Mouse (Mus musculus) forebrain, embryonic 14.5 days (tissue): ENCODE measurements around the gene U2af1l4. TPM values are rescaled to one million over a fixed set of nuclear protein-coding genes. Genes with fewer than 3 reads are reported as not detected.

Experiments used
- ATAC-seq: fragments of 200-750 bp; cut with Nextera tagmentation; 2 replicates; pipeline ENCODE4 v1.8.0; 2017; ENCODE audit warnings: mild to moderate bottlenecking, moderate library complexity
- DNase-seq: peaks from one replicate; pipeline ENCODE4 v3.0.0-alpha.2; 2015; ENCODE audit warnings: low spot score
- H3K27ac ChIP-seq: fragments of 300-500 bp; sonication (generic); 2 replicates; pipeline ENCODE4 v1.5.1; 2014; ENCODE audit warnings: low read depth, mild to moderate bottlenecking, control low read depth, low read length, moderate library complexity
- H3K27me3 ChIP-seq: fragments of 300-500 bp; sonication (generic); replicated peaks from 2 replicates; pipeline ENCODE4 v1.6.1; 2014; ENCODE audit warnings: low read length, control low read depth, mixed read lengths; ENCODE audit not compliant: control insufficient read depth, insufficient read depth
- H3K36me3 ChIP-seq: fragments of 300-500 bp; sonication (generic); 2 replicates; pipeline ENCODE4 v1.6.1; 2014; ENCODE audit warnings: low read length, control low read depth; ENCODE audit not compliant: control insufficient read depth, insufficient read depth
- H3K4me1 ChIP-seq: fragments of 300-500 bp; sonication (generic); 2 replicates; pipeline ENCODE4 v1.6.1; 2014; ENCODE audit warnings: antibody characterized with exemption, low read length, control low read depth; ENCODE audit not compliant: control insufficient read depth, insufficient read depth
- H3K4me2 ChIP-seq: fragments of 300-500 bp; sonication (generic); 2 replicates; pipeline ENCODE4 v1.6.1; 2014; ENCODE audit warnings: mild to moderate bottlenecking, control low read depth, low read length
- H3K4me3 ChIP-seq: fragments of 300-500 bp; sonication (generic); 2 replicates; pipeline ENCODE4 v1.5.1; 2014; ENCODE audit warnings: low read depth, low read length, control low read depth
- H3K9ac ChIP-seq: fragments of 300-500 bp; sonication (generic); 2 replicates; pipeline ENCODE4 v1.6.1; 2014; ENCODE audit warnings: mild to moderate bottlenecking, low read length, control low read depth, moderate library complexity
- H3K9me3 ChIP-seq: fragments of 300-500 bp; sonication (generic); replicated peaks from 2 replicates; pipeline ENCODE4 v1.6.1; 2016; ENCODE audit warnings: low read length, control low read depth, mixed read lengths; ENCODE audit not compliant: control insufficient read depth
- WGBS: fragments of 180-500 bp; shearing (Covaris S2); extraction: QIAGEN DNeasy Blood & Tissue Kit; methylation state at CpG from one replicate; pipeline ENCODE4 v1.1.7; 2014; 5-methylcytosine and 5-hydroxymethylcytosine counted together
- polyA plus RNA-seq: library from polyadenylated mRNA; unstranded; fragments of >200 nt; fragmentation: Nextera tagmentation; extraction: Ambion mirVana; gene quantifications from 2 replicates; pipeline ENCODE4 v1.2.1, GENCODE M21; 2014

Gene U2af1l4
- polyA plus RNA-seq, 1 experiment from 2014 or later = 135 TPM

GRCm38 (mm10) chr7:30549880-30550279 is 13.2 kb upstream of the U2af1l4 start:
- no peak overlapping the region for H3K4me3 ChIP-seq
- WGBS = 84% methylated on average over 2 of the region's 2 CpGs
- no peak overlapping the region for H3K9ac ChIP-seq
- H3K27ac ChIP-seq = no peak overlapping the region
- H3K9me3 ChIP-seq = no peaks in the 10 kb centered on the region
- no peak for ATAC-seq
- no peak for DNase-seq
- H3K36me3 ChIP-seq = peaks cover 30% of the 10 kb centered on the region
- H3K27me3 ChIP-seq = no peaks in the 10 kb centered on the region
- no peak overlapping the region for H3K4me2 ChIP-seq
- H3K4me1 ChIP-seq = peaks cover 10% of the 10 kb centered on the region; the same call in 1 of the 2 replicates

GRCm38 (mm10) chr7:30550603-30551002 is 12.5 kb upstream of the U2af1l4 start:
- H3K9ac ChIP-seq = no peak overlapping the region
- no peak overlapping the region for H3K4me2 ChIP-seq
- no peaks in the 10 kb centered on the region for H3K9me3 ChIP-seq
- ATAC-seq (no peak), DNase-seq (no peak)
- H3K4me3 ChIP-seq = no peak overlapping the region
- H3K27ac ChIP-seq = no peak overlapping the region
- no peaks in the 10 kb centered on the region for H3K27me3 ChIP-seq
- WGBS = 100% methylated on average over 1 of the region's 1 CpGs
- peaks cover 10% of the 10 kb centered on the region; the same call in 1 of the 2 replicates for H3K4me1 ChIP-seq
- peaks cover 37% of the 10 kb centered on the region for H3K36me3 ChIP-seq

- WGBS = 3% methylated on average over 10 of the region's 10 CpGs
- Histone ChIP-seq H3K4me3 (peak overlapping the region; percentile 47), H3K36me3 (peaks cover 35% of the 10 kb centered on the region), H3K9ac (peak overlapping the region; percentile 56), H3K27me3 (no peaks in the 10 kb centered on the region), H3K9me3 (no peaks in the 10 kb centered on the region), H3K4me2 (peak overlapping the region; percentile 77), H3K4me1 (peaks cover 10% of the 10 kb centered on the region; the same call in 1 of the 2 replicates), H3K27ac (peak overlapping the region; percentile 88)
- ATAC-seq (peak; percentile 70), DNase-seq (peak; percentile 90)
These were observed 11.5 kb upstream of the U2af1l4 start for GRCm38 (mm10) chr7:30551445-30552101.

GRCm38 (mm10) chr7:30552102-30553020 is 10.7 kb upstream of the U2af1l4 start, which contains the start of the genes Hspb6 and Proser3:
Hspb6 (plus strand) TSS chr7:30552178.
Proser3 (minus strand) TSS chr7:30552299.
- H3K27me3 ChIP-seq = no peaks in the 10 kb centered on the region
- H3K9me3 ChIP-seq = no peaks in the 10 kb centered on the region
- H3K4me1 ChIP-seq = peaks cover 10% of the 10 kb centered on the region; the same call in 1 of the 2 replicates
- DNase-seq (peak; percentile 100), ATAC-seq (peak; percentile 97)
- H3K4me2 ChIP-seq = peak within 1 kb of the TSS; percentile 77
- peak within 1 kb of the TSS; percentile 47 for H3K4me3 ChIP-seq
- peak within 1 kb of the TSS; percentile 88 for H3K27ac ChIP-seq
- peak within 1 kb of the TSS; percentile 59 for H3K9ac ChIP-seq
- peaks cover 43% of the 10 kb centered on the region for H3K36me3 ChIP-seq
- 1% methylated on average over 44 of the region's 44 CpGs for WGBS

- H3K4me2 ChIP-seq = peak overlapping the region; percentile 77
- DNase-seq (peak; percentile 56), ATAC-seq (no peak)
- 2% methylated on average over 23 of the region's 23 CpGs for WGBS
- peaks cover 11% of the 10 kb centered on the region for H3K4me1 ChIP-seq
- H3K27ac ChIP-seq = peak overlapping the region; percentile 59; the same call in 1 of the 2 replicates
- no peaks in the 10 kb centered on the region for H3K9me3 ChIP-seq
- H3K4me3 ChIP-seq = peak overlapping the region; percentile 47
- H3K9ac ChIP-seq = peak overlapping the region; percentile 59
- peaks cover 43% of the 10 kb centered on the region for H3K36me3 ChIP-seq
- no peaks in the 10 kb centered on the region for H3K27me3 ChIP-seq
These were observed 10.0 kb upstream of the U2af1l4 start for GRCm38 (mm10) chr7:30553021-30553589.

- ATAC-seq = no peak
- H3K9me3 ChIP-seq = no peaks in the 10 kb centered on the region
- DNase-seq = no peak
- H3K36me3 ChIP-seq = peaks cover 37% of the 10 kb centered on the region
- H3K4me1 ChIP-seq = peaks cover 19% of the 10 kb centered on the region
- no peak overlapping the region; the same call in 1 of the 2 replicates for H3K27ac ChIP-seq
- H3K4me2 ChIP-seq = peak overlapping the region; percentile 77
- WGBS = 85% methylated on average over 22 of the region's 22 CpGs
- H3K27me3 ChIP-seq = no peaks in the 10 kb centered on the region
- H3K4me3 ChIP-seq = 0 out of 2 replicates have a peak overlapping the region, but pooled peaks have one; percentile 47
- H3K9ac ChIP-seq = peak overlapping the region; percentile 59
These were observed 9.1 kb upstream of the U2af1l4 start for GRCm38 (mm10) chr7:30553810-30554584.

- H3K9me3 ChIP-seq = no peaks in the 10 kb centered on the region
- no peak for ATAC-seq
- 94% methylated on average over 18 of the region's 18 CpGs for WGBS
- no peak overlapping the region for H3K9ac ChIP-seq
- H3K4me3 ChIP-seq = no peak overlapping the region
- no peak overlapping the region for H3K27ac ChIP-seq
- peaks cover 17% of the 10 kb centered on the region for H3K4me1 ChIP-seq
- no peaks in the 10 kb centered on the region for H3K27me3 ChIP-seq
- H3K4me2 ChIP-seq = no peak overlapping the region
- no peak for DNase-seq
- peaks cover 39% of the 10 kb centered on the region for H3K36me3 ChIP-seq
These were observed 6.1 kb upstream of the U2af1l4 start for GRCm38 (mm10) chr7:30556894-30557536.
